Mouse (Mus musculus): ENCODE measurements around the gene Tbc1d9b. TPM values are rescaled to one million over a fixed set of nuclear protein-coding genes. Genes with fewer than 3 reads are reported as not detected.

Gene Tbc1d9b
- polyA plus RNA-seq, 1 experiment = 52.9 TPM

- no peak for DNase-seq (ENCODE audit: low read depth)
- TF ChIP-seq CTCF (IDR thresholded peaks at IDR 0.05; ENCODE audit: borderline replicate concordance, extremely low read depth, insufficient read depth, insufficient read length) = no peak
- no peak for TF ChIP-seq POLR2A (IDR thresholded peaks at IDR 0.05; ENCODE audit: borderline replicate concordance, extremely low read depth, insufficient read depth, insufficient read length, poor library complexity, severe bottlenecking)
Observed at GRCm38 (mm10) chr11:50201590-50201989, 70.4 kb downstream of the Tbc1d9b start.

GRCm38 (mm10) chr11:50203302-50203827 is 72.2 kb downstream of the Tbc1d9b start:
- DNase-seq (ENCODE audit: low read depth) = no peak
- TF ChIP-seq POLR2A (IDR thresholded peaks at IDR 0.05; ENCODE audit: borderline replicate concordance, extremely low read depth, insufficient read depth, insufficient read length, poor library complexity, severe bottlenecking) = no peak
- TF ChIP-seq CTCF (IDR thresholded peaks at IDR 0.05; ENCODE audit: borderline replicate concordance, extremely low read depth, insufficient read depth, insufficient read length) = no peak

GRCm38 (mm10) chr11:50205434-50205833 is 74.2 kb downstream of the Tbc1d9b start:
- DNase-seq (ENCODE audit: low read depth) = no peak
- TF ChIP-seq POLR2A (IDR thresholded peaks at IDR 0.05; ENCODE audit: borderline replicate concordance, extremely low read depth, insufficient read depth, insufficient read length, poor library complexity, severe bottlenecking) (no peak), CTCF (IDR thresholded peaks at IDR 0.05; ENCODE audit: borderline replicate concordance, extremely low read depth, insufficient read depth, insufficient read length) (no peak)

GRCm38 (mm10) chr11:50206037-50206436 is 74.8 kb downstream of the Tbc1d9b start:
- TF ChIP-seq POLR2A (IDR thresholded peaks at IDR 0.05; ENCODE audit: borderline replicate concordance, extremely low read depth, insufficient read depth, insufficient read length, poor library complexity, severe bottlenecking) (no peak), CTCF (IDR thresholded peaks at IDR 0.05; ENCODE audit: borderline replicate concordance, extremely low read depth, insufficient read depth, insufficient read length) (no peak)

GRCm38 (mm10) chr11:50207344-50207743 is 76.1 kb downstream of the Tbc1d9b start:
- DNase-seq (ENCODE audit: low read depth) = no peak
- no peak for TF ChIP-seq POLR2A (IDR thresholded peaks at IDR 0.05; ENCODE audit: borderline replicate concordance, extremely low read depth, insufficient read depth, insufficient read length, poor library complexity, severe bottlenecking)
- no peak for TF ChIP-seq CTCF (IDR thresholded peaks at IDR 0.05; ENCODE audit: borderline replicate concordance, extremely low read depth, insufficient read depth, insufficient read length)

More at GRCm38 (mm10) chr11:50206037-50206436, 74.8 kb downstream of the Tbc1d9b start:
- DNase-seq (ENCODE audit: low read depth) = no peak

GRCm38 (mm10) chr11:50208039-50208438 is 76.8 kb downstream of the Tbc1d9b start:
- no peak for DNase-seq (ENCODE audit: low read depth)
- TF ChIP-seq CTCF (IDR thresholded peaks at IDR 0.05; ENCODE audit: borderline replicate concordance, extremely low read depth, insufficient read depth, insufficient read length) (no peak), POLR2A (IDR thresholded peaks at IDR 0.05; ENCODE audit: borderline replicate concordance, extremely low read depth, insufficient read depth, insufficient read length, poor library complexity, severe bottlenecking) (no peak)

GRCm38 (mm10) chr11:50210101-50210504 is 78.9 kb downstream of the Tbc1d9b start:
- peak; percentile 97 for DNase-seq (ENCODE audit: low read depth)
- TF ChIP-seq CTCF (IDR thresholded peaks at IDR 0.05; ENCODE audit: borderline replicate concordance, extremely low read depth, insufficient read depth, insufficient read length) = no peak

- peak; percentile 86 for DNase-seq (ENCODE audit: low read depth)
- no peak for TF ChIP-seq CTCF (IDR thresholded peaks at IDR 0.05; ENCODE audit: borderline replicate concordance, extremely low read depth, insufficient read depth, insufficient read length)
- peak; percentile 69; the same call in 1 of the 2 replicates for TF ChIP-seq POLR2A (IDR thresholded peaks at IDR 0.05; ENCODE audit: borderline replicate concordance, extremely low read depth, insufficient read depth, insufficient read length, poor library complexity, severe bottlenecking)
Observed at GRCm38 (mm10) chr11:50210505-50211151, 79.4 kb downstream of the Tbc1d9b start, which contains the start of the genes Sqstm1 and Mgat4b. Sqstm1 (minus strand) TSS chr11:50210827. Mgat4b (plus strand) TSS chr11:50210890.

GRCm38 (mm10) chr11:50211322-50212059 is 80.3 kb downstream of the Tbc1d9b start:
- TF ChIP-seq POLR2A (IDR thresholded peaks at IDR 0.05; ENCODE audit: borderline replicate concordance, extremely low read depth, insufficient read depth, insufficient read length, poor library complexity, severe bottlenecking) (no peak), CTCF (IDR thresholded peaks at IDR 0.05; ENCODE audit: borderline replicate concordance, extremely low read depth, insufficient read depth, insufficient read length) (no peak)
- DNase-seq (ENCODE audit: low read depth) = no peak

GRCm38 (mm10) chr11:50212060-50212739 is 81.0 kb downstream of the Tbc1d9b start:
- DNase-seq (ENCODE audit: low read depth) = no peak
- no peak for TF ChIP-seq CTCF (IDR thresholded peaks at IDR 0.05; ENCODE audit: borderline replicate concordance, extremely low read depth, insufficient read depth, insufficient read length)
- TF ChIP-seq POLR2A (IDR thresholded peaks at IDR 0.05; ENCODE audit: borderline replicate concordance, extremely low read depth, insufficient read depth, insufficient read length, poor library complexity, severe bottlenecking) = no peak
